Mouse (Mus musculus): Measurements from ENCODE around the gene Neurod2. TPM values are rescaled to one million over a fixed set of nuclear protein-coding genes. Genes with fewer than 3 reads are reported as not detected.

Gene Neurod2
- polyA plus RNA-seq, 1 experiment from 2014 or later, result 6.5 TPM

DNA sequence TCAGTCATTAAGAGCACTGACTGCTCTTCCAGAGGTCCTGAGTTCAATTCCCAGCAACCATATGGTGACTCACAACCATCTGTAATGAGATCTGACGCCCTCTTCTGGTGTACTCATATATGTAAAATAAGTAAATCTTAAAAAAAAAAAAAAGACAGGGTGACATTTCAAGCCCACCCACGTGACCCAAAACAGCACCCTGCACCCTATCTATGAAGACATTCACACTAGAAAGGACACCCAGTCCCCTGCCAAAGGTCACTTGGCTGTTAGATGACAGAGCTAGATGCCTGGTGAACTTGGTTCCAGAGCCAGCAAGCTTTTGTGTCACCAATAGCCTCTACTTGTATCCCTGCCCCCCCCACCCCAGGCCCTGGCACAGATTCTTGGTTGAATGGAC, 36.4 kb downstream of the Neurod2 start:
- H3K36me3 ChIP-seq (replicated peaks), result no peaks in the 10 kb centered on the region
- no peak overlapping the region for H3K9ac ChIP-seq
- H3K27ac ChIP-seq, result no peak overlapping the region
- no peak for ATAC-seq (replicated peaks)
- no peaks in the 10 kb centered on the region for H3K9me3 ChIP-seq
- H3K4me3 ChIP-seq, result no peak overlapping the region
- H3K4me2 ChIP-seq, result no peak overlapping the region
- WGBS, result 57% methylated on average over 2 of the region's 2 CpGs
- H3K4me1 ChIP-seq, result peaks cover 39% of the 10 kb centered on the region
- peaks cover 13% of the 10 kb centered on the region; the same call in 1 of the 2 replicates for H3K27me3 ChIP-seq (replicated peaks)

DNA sequence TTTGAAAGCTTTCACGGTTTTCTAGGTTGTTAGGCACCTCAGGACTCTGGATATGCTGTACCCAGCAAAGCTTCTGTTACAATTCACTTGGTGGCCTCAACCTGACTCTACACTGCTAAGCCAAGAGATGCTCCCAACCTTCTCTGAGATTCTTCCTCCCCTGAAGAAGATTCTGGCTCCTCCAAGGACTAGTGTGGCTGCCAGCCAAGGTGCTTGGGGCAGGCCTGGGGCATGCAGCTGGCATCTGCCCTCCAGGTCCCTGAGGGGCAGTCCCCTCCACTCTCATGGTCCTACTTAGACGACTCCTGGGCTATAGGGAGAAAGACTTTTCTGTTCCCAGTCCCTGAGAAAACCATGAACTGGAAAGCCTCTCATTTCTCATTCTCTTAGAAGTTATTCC, 38.5 kb downstream of the Neurod2 start:
- Histone ChIP-seq H3K9ac (no peak overlapping the region), H3K27ac (no peak overlapping the region), H3K27me3 (replicated peaks) (no peaks in the 10 kb centered on the region), H3K36me3 (replicated peaks) (no peaks in the 10 kb centered on the region), H3K9me3 (no peaks in the 10 kb centered on the region), H3K4me2 (no peak overlapping the region), H3K4me1 (peaks cover 35% of the 10 kb centered on the region), H3K4me3 (no peak overlapping the region)
- WGBS, result 64% methylated on average over 2 of the region's 2 CpGs
- ATAC-seq (replicated peaks), result no peak

DNA sequence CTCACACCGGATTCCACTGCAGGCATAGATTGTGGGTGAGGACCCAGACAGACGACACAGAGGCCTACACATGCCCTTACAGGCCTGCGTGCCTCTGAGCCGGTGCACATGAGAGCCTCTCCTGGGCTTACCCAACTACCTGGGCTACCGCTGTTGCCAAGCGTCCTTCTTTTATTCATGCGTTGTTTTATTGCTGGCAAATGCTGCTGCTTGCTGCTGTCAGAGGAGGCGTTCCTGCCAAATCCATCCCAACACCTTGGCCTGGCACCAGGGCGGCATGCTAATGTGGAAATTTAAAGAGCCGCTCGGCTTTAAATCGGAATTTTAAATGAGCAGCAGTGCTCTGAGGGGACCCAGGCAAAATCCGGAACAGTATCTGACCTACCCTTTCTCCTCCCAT, 39.6 kb downstream of the Neurod2 start:
- WGBS, result 35% methylated on average over 13 of the region's 13 CpGs
- H3K27ac ChIP-seq, result peak overlapping the region; percentile 60
- no peak overlapping the region for H3K4me3 ChIP-seq
- no peaks in the 10 kb centered on the region for H3K9me3 ChIP-seq
- ATAC-seq (replicated peaks), result no peak
- H3K27me3 ChIP-seq (replicated peaks), result no peaks in the 10 kb centered on the region
- no peak overlapping the region for H3K9ac ChIP-seq
- H3K4me1 ChIP-seq, result peaks cover 31% of the 10 kb centered on the region
- no peak overlapping the region for H3K4me2 ChIP-seq
- no peaks in the 10 kb centered on the region for H3K36me3 ChIP-seq (replicated peaks)

DNA sequence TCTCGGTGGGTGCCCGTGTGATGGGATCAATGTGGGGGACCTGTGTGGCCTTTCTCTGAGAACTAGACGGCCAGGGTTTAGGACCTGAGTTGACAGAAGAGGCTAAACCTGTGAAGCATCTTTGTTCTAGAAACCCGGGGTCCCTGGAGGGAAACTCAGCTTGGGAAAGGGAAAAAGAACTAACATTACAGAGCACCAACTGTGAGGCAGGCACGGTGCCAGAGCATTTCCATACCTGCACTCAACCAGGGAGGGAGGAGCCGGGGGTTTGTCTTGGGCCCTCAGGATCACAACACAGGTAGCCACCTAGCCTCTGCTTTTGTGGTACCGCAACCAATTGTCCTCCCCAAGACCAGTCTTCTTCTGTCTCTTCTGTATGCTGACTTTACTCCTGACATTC, 41.5 kb downstream of the Neurod2 start:
- H3K9me3 ChIP-seq, result no peaks in the 10 kb centered on the region
- ATAC-seq (replicated peaks), result no peak
- H3K4me2 ChIP-seq, result no peak overlapping the region
- H3K27me3 ChIP-seq (replicated peaks), result no peaks in the 10 kb centered on the region
- H3K9ac ChIP-seq, result no peak overlapping the region
- no peak overlapping the region for H3K27ac ChIP-seq
- no peaks in the 10 kb centered on the region for H3K36me3 ChIP-seq (replicated peaks)
- peaks cover 34% of the 10 kb centered on the region for H3K4me1 ChIP-seq
- H3K4me3 ChIP-seq, result no peak overlapping the region
- 52% methylated on average over 7 of the region's 7 CpGs for WGBS

DNA sequence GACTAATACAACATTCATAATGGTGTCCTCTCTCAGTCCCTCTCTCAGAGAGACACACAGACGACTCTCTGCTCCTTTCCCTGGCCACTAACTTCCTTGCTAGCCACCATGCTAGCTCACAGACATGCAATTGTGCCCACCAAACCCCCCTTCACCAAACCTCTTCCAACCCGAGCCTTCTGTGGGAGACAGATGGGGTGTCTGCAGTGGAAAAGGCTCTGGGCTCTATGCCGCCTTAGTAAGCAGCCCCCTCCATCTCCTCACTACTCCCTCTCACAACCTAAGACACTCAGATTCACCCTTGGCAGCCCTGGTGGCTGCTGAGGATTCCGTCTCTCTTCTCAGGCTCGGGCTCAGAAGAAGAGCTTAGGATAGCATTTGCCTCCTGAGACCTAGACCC, 41.9 kb downstream of the Neurod2 start:
- WGBS, result 47% methylated on average over 5 of the region's 5 CpGs
- no peak overlapping the region for H3K4me2 ChIP-seq
- H3K4me3 ChIP-seq, result no peak overlapping the region
- no peaks in the 10 kb centered on the region for H3K27me3 ChIP-seq (replicated peaks)
- H3K36me3 ChIP-seq (replicated peaks), result no peaks in the 10 kb centered on the region
- H3K4me1 ChIP-seq, result peaks cover 38% of the 10 kb centered on the region
- H3K9me3 ChIP-seq, result no peaks in the 10 kb centered on the region
- no peak for ATAC-seq (replicated peaks)
- H3K27ac ChIP-seq, result no peak overlapping the region
- H3K9ac ChIP-seq, result no peak overlapping the region

DNA sequence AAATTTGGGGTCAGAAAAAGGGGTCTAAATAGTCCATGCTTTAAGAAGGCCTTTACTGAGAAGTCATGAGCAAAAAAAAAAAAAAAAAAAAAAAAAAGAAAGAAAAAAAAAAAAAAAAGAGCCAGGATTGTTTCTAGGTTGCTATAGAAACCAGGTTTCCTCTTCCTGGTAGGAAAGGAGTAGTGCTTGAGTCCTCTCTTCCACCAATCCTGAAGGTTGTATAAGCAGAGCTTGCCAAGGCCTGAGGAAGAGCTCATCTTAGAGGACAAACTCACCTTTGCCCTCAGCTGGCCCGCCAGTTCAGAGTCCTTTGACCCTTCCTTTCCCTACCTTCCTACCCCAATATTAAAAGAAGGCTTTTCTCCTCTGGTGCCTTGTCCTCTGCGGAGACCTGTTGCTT, 44.1 kb downstream of the Neurod2 start:
- Histone ChIP-seq H3K4me2 (peak overlapping the region; percentile 27; the same call in 1 of the 2 replicates), H3K27ac (peak overlapping the region; percentile 63; the same call in 1 of the 2 replicates), H3K9ac (no peak overlapping the region), H3K27me3 (replicated peaks) (no peaks in the 10 kb centered on the region), H3K36me3 (replicated peaks) (no peaks in the 10 kb centered on the region; the same call in 1 of the 2 replicates), H3K4me3 (no peak overlapping the region), H3K4me1 (peaks cover 38% of the 10 kb centered on the region), H3K9me3 (no peaks in the 10 kb centered on the region)
- 39% methylated on average over 2 of the region's 2 CpGs for WGBS
- ATAC-seq (replicated peaks), result no peak

DNA sequence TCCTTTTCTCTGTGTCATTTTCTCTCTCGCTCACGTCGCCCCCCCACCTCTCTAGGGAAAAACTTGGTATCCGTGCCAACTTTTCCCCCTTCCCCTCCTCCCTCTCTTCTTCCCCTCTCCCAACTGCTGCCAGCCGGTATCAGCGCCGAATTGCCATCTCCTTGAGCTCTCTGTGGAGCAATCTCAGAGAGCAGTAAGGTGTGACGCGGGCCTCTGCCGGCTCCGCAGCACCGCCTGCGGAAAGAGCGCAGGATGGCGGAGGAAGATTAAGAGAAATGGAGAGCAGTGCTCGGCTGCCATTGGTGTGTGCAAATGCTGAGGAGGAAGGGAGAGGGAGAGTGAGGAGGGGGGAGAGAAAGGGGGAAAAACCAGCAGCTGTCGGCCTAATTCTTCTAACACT, 45.2 kb downstream of the Neurod2 start:
- Histone ChIP-seq H3K36me3 (replicated peaks) (no peaks in the 10 kb centered on the region; the same call in 1 of the 2 replicates), H3K9me3 (no peaks in the 10 kb centered on the region), H3K4me3 (peak overlapping the region; percentile 28), H3K4me1 (peaks cover 30% of the 10 kb centered on the region), H3K27ac (peak overlapping the region; percentile 80), H3K4me2 (peak overlapping the region; percentile 50), H3K27me3 (replicated peaks) (no peaks in the 10 kb centered on the region), H3K9ac (peak overlapping the region; percentile 13; the same call in 1 of the 2 replicates)
- WGBS, result under 1% methylated on average over 14 of the region's 17 CpGs
- peak; percentile 81 for ATAC-seq (replicated peaks)

DNA sequence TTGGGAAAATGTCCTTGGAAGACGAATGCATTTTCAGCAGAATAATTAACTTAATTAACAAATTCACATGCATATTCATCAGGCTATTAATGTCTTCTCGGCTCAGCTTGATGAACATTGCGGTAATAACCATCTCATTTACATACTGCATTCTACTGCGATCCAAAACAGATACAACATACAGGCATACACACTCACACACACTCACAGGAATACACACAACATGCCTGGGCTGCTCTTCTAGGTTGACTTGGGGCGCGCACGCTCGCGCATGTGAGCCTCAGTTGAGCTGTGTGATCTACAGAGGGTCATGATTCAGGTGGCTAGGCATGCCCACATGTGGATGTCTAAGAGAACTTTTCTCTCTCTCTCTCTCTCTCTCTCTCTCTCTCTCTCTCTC, 45.7 kb downstream of the Neurod2 start:
- H3K9me3 ChIP-seq, result no peaks in the 10 kb centered on the region
- H3K27ac ChIP-seq, result peak overlapping the region; percentile 68
- no peaks in the 10 kb centered on the region for H3K27me3 ChIP-seq (replicated peaks)
- ATAC-seq (replicated peaks), result peak; percentile 70
- peak overlapping the region; percentile 50; the same call in 1 of the 2 replicates for H3K4me2 ChIP-seq
- 26% methylated on average over 9 of the region's 9 CpGs for WGBS
- H3K36me3 ChIP-seq (replicated peaks), result no peaks in the 10 kb centered on the region; the same call in 1 of the 2 replicates
- no peak overlapping the region for H3K4me3 ChIP-seq
- peaks cover 30% of the 10 kb centered on the region for H3K4me1 ChIP-seq
- H3K9ac ChIP-seq, result no peak overlapping the region

Other genes starting within 250 kb of the Neurod2 start
- 32.8 and 33.2 TPM in 2 replicates for gene Fbxl20, start 179.2 kb downstream of the Neurod2 start, polyA plus RNA-seq (2015; fragmentation: Nextera tagmentation; extraction: Ambion mirVana)
- gene Med1, start 136.4 kb downstream of the Neurod2 start, polyA plus RNA-seq (2015; fragmentation: Nextera tagmentation; extraction: Ambion mirVana), result 57.4 and 57.8 TPM in 2 replicates
- gene Cdk12, start 126.6 kb downstream of the Neurod2 start, polyA plus RNA-seq (2015; fragmentation: Nextera tagmentation; extraction: Ambion mirVana), result 9.5 and 9.7 TPM in 2 replicates
- 2.0 and 4.0 TPM in 2 replicates for gene Ppp1r1b, start 18.8 kb upstream of the Neurod2 start, polyA plus RNA-seq (2015; fragmentation: Nextera tagmentation; extraction: Ambion mirVana)
- 38.2 and 44.6 TPM in 2 replicates for gene Stard3, start 28.7 kb upstream of the Neurod2 start, polyA plus RNA-seq (2015; fragmentation: Nextera tagmentation; extraction: Ambion mirVana)
- gene Tcap, start 54.2 kb upstream of the Neurod2 start, polyA plus RNA-seq (2015; fragmentation: Nextera tagmentation; extraction: Ambion mirVana), result 0.43 TPM in 1 of 2 replicates, not detected in the other
- gene Pnmt, start 56.8 kb upstream of the Neurod2 start, polyA plus RNA-seq (2015; fragmentation: Nextera tagmentation; extraction: Ambion mirVana), result 1.2 and 1.3 TPM in 2 replicates
- gene Pgap3, start 70.8 kb upstream of the Neurod2 start, polyA plus RNA-seq (2015; fragmentation: Nextera tagmentation; extraction: Ambion mirVana), result 9.6 and 9.9 TPM in 2 replicates
- gene Erbb2, start 82.8 kb upstream of the Neurod2 start, polyA plus RNA-seq (2015; fragmentation: Nextera tagmentation; extraction: Ambion mirVana), result 6.8 and 7.7 TPM in 2 replicates
- gene Mien1, start 109.3 kb upstream of the Neurod2 start, polyA plus RNA-seq (2015; fragmentation: Nextera tagmentation; extraction: Ambion mirVana), result 233 and 238 TPM in 2 replicates
- 0.80 and 1.1 TPM in 2 replicates for gene Grb7, start 116.7 kb upstream of the Neurod2 start, polyA plus RNA-seq (2015; fragmentation: Nextera tagmentation; extraction: Ambion mirVana)
- 0.04 TPM in 1 of 2 replicates, not detected in the other for gene Ikzf3, start 216.4 kb upstream of the Neurod2 start, polyA plus RNA-seq (2015; fragmentation: Nextera tagmentation; extraction: Ambion mirVana)
- 0.14 TPM in 1 of 2 replicates, not detected in the other for gene Zpbp2, start 221.4 kb upstream of the Neurod2 start, polyA plus RNA-seq (2015; fragmentation: Nextera tagmentation; extraction: Ambion mirVana)

Measured in midbrain, embryonic 15.5 days (tissue).